Mouse (Mus musculus): ENCODE results near the gene Gstp3.
"Not testable (repeated sequence)": the region's sequence is repeated elsewhere in the genome, so short reads cannot be mapped to it uniquely, and the experiment has no call there.

The Gstp3 gene

GRCm38 (mm10) chr19:4089128-4089527 lies 29.8 kb upstream of the Gstp3 start:
- no peak for DNase-seq

- no peak for DNase-seq
Measured at GRCm38 (mm10) chr19:4088146-4088545, 28.8 kb upstream of the Gstp3 start.

GRCm38 (mm10) chr19:4087090-4087489 lies 27.7 kb upstream of the Gstp3 start:
- DNase-seq = peak in 1 of 2 experiments; percentile 28

GRCm38 (mm10) chr19:4086156-4086555 lies 26.8 kb upstream of the Gstp3 start:
- no peak for DNase-seq

GRCm38 (mm10) chr19:4084984-4085383 lies 25.6 kb upstream of the Gstp3 start:
- peak in 1 of 2 experiments; percentile 41 for DNase-seq

- DNase-seq = peak; percentile 29 to 36
Measured at GRCm38 (mm10) chr19:4083826-4084225, 24.5 kb upstream of the Gstp3 start.

- DNase-seq = peak in 1 of 2 experiments; percentile 46
Measured at GRCm38 (mm10) chr19:4083316-4083715, 23.9 kb upstream of the Gstp3 start.

GRCm38 (mm10) chr19:4082219-4082965 lies 23.0 kb upstream of the Gstp3 start:
- DNase-seq = peak; percentile 58 to 65

GRCm38 (mm10) chr19:4081394-4081793 lies 22.0 kb upstream of the Gstp3 start, which contains the start of gene Cabp2:
Cabp2 (plus strand) TSS chr19:4081578.
- DNase-seq = peak in 1 of 2 experiments; percentile 24

GRCm38 (mm10) chr19:4080511-4081009 lies 21.2 kb upstream of the Gstp3 start:
- DNase-seq = peak; percentile 87 to 91

- DNase-seq = peak; percentile 29 to 36
Measured at GRCm38 (mm10) chr19:4079594-4079993, 20.2 kb upstream of the Gstp3 start.

- no peak for DNase-seq
Measured at GRCm38 (mm10) chr19:4075531-4075930, 16.2 kb upstream of the Gstp3 start.

- no peak for DNase-seq
Measured at GRCm38 (mm10) chr19:4072706-4073424, 13.5 kb upstream of the Gstp3 start.

GRCm38 (mm10) chr19:4071406-4071805 lies 12.0 kb upstream of the Gstp3 start:
- peak in 1 of 2 experiments; percentile 62 for DNase-seq

GRCm38 (mm10) chr19:4070756-4071155 lies 11.4 kb upstream of the Gstp3 start:
- DNase-seq = no peak

GRCm38 (mm10) chr19:4070311-4070710 lies 10.9 kb upstream of the Gstp3 start:
- no peak for DNase-seq

GRCm38 (mm10) chr19:4068717-4069410 lies 9.5 kb upstream of the Gstp3 start:
- no peak for DNase-seq

GRCm38 (mm10) chr19:4068242-4068641 lies 8.9 kb upstream of the Gstp3 start:
- DNase-seq = not testable (repeated sequence)

GRCm38 (mm10) chr19:4066877-4067276 lies 7.5 kb upstream of the Gstp3 start:
- DNase-seq = no peak

- no peak for DNase-seq
Measured at GRCm38 (mm10) chr19:4066280-4066679, 6.9 kb upstream of the Gstp3 start.

GRCm38 (mm10) chr19:4064501-4064900 lies 5.1 kb upstream of the Gstp3 start:
- not testable (repeated sequence) for DNase-seq

GRCm38 (mm10) chr19:4063357-4063756 lies 4.0 kb upstream of the Gstp3 start:
- not testable (repeated sequence) for DNase-seq

GRCm38 (mm10) chr19:4060899-4061465 lies 1.6 kb upstream of the Gstp3 start:
- DNase-seq = no peak

Data from cerebellum, postnatal 25 days (tissue).